Mouse (Mus musculus) cortical plate, adult 2 months (tissue): Measurements from ENCODE around the gene Zfp410. TPM values are rescaled to one million over a fixed set of nuclear protein-coding genes. Genes with fewer than 3 reads are reported as not detected.

Source experiments
- H3K27ac ChIP-seq: fragments of 200-500 bp; 2 replicates; pipeline ENCODE4 v1.5.1; 2012; ENCODE audit warnings: low read length, control low read depth, inconsistent platforms; ENCODE audit not compliant: insufficient read depth
- H3K4me1 ChIP-seq: fragments of 200-500 bp; 2 replicates; pipeline ENCODE4 v1.6.1; 2011; ENCODE audit warnings: low read length; ENCODE audit not compliant: control insufficient read depth, insufficient read depth
- H3K4me3 ChIP-seq: fragments of 200-500 bp; 2 replicates; pipeline ENCODE4 v1.5.1; 2011; ENCODE audit warnings: mild to moderate bottlenecking, low read length, control low read depth; ENCODE audit not compliant: insufficient read depth
- CTCF ChIP-seq: fragments of 200-500 bp; IDR thresholded peaks from 2 replicates; pipeline ENCODE4 v1.5.1; 2011; ENCODE audit warnings: mild to moderate bottlenecking, control low read depth, low read length; ENCODE audit not compliant: insufficient read depth; ENCODE audit errors: extremely low read depth
- POLR2A ChIP-seq: fragments of 200-500 bp; IDR thresholded peaks from 2 replicates; pipeline ENCODE4 v1.6.1; 2011; ENCODE audit warnings: mild to moderate bottlenecking, low read length, control low read depth; ENCODE audit not compliant: insufficient read depth; ENCODE audit errors: extremely low read depth
- polyA plus RNA-seq: library from polyadenylated mRNA; depleted of rRNA; stranded (reverse); fragments of >200 nt; gene quantifications from 2 replicates; pipeline ENCODE4 v1.2.3, GENCODE M21; 2012; rRNA removed

Gene Zfp410
- polyA plus RNA-seq: 36.0 and 36.4 TPM in 2 replicates

- TF ChIP-seq CTCF (no peak), POLR2A (peak; percentile 53)
- Histone ChIP-seq H3K27ac (peak within 1 kb of the TSS; percentile 91), H3K4me3 (peak within 1 kb of the TSS; percentile 67), H3K4me1 (peaks cover 1% of the 10 kb centered on the region; the same call in 1 of the 2 replicates)
Measured at GRCm38 (mm10) chr12:84316721-84317621, at the start of gene Zfp410. Gene Zfp410, plus strand, starts transcription at chr12:84316852.

GRCm38 (mm10) chr12:84267264-84267663 is 49.4 kb upstream of the Zfp410 start:
- TF ChIP-seq CTCF (no peak), POLR2A (no peak)
- no peaks in the 10 kb centered on the region for H3K4me1 ChIP-seq
- no peak overlapping the region for H3K27ac ChIP-seq
- H3K4me3 ChIP-seq: no peak overlapping the region

- TF ChIP-seq POLR2A (no peak), CTCF (no peak)
- no peak overlapping the region for H3K4me3 ChIP-seq
- H3K27ac ChIP-seq: no peak overlapping the region
- no peaks in the 10 kb centered on the region for H3K4me1 ChIP-seq
Measured at GRCm38 (mm10) chr12:84273366-84273765, 43.3 kb upstream of the Zfp410 start.

GRCm38 (mm10) chr12:84275288-84275687 is 41.4 kb upstream of the Zfp410 start:
- no peak overlapping the region for H3K27ac ChIP-seq
- no peak overlapping the region for H3K4me3 ChIP-seq
- TF ChIP-seq POLR2A (no peak), CTCF (no peak)
- no peaks in the 10 kb centered on the region for H3K4me1 ChIP-seq

- TF ChIP-seq CTCF: no peak
- TF ChIP-seq POLR2A: no peak
- Histone ChIP-seq H3K4me3 (no peak overlapping the region), H3K27ac (no peak overlapping the region), H3K4me1 (no peaks in the 10 kb centered on the region)
Measured at GRCm38 (mm10) chr12:84276288-84276687, 40.4 kb upstream of the Zfp410 start.

GRCm38 (mm10) chr12:84276799-84277198 is 39.9 kb upstream of the Zfp410 start:
- no peak for TF ChIP-seq CTCF
- H3K4me3 ChIP-seq: no peak overlapping the region
- H3K27ac ChIP-seq: no peak overlapping the region
- no peaks in the 10 kb centered on the region for H3K4me1 ChIP-seq

GRCm38 (mm10) chr12:84277832-84278231 is 38.8 kb upstream of the Zfp410 start:
- no peaks in the 10 kb centered on the region for H3K4me1 ChIP-seq
- TF ChIP-seq POLR2A (no peak), CTCF (0 out of 2 replicates have a peak, but pooled peaks have one; percentile 3)

GRCm38 (mm10) chr12:84278901-84279300 is 37.8 kb upstream of the Zfp410 start:
- Histone ChIP-seq H3K27ac (no peak overlapping the region), H3K4me1 (no peaks in the 10 kb centered on the region), H3K4me3 (no peak overlapping the region)
- TF ChIP-seq CTCF (no peak), POLR2A (no peak)

More at GRCm38 (mm10) chr12:84277832-84278231, 38.8 kb upstream of the Zfp410 start:
- Histone ChIP-seq H3K4me3 (no peak overlapping the region), H3K27ac (no peak overlapping the region)

- TF ChIP-seq CTCF: no peak
- TF ChIP-seq POLR2A: no peak
- H3K4me3 ChIP-seq: peak overlapping the region; percentile 54; the same call in 1 of the 2 replicates
Measured at GRCm38 (mm10) chr12:84284391-84284790, 32.3 kb upstream of the Zfp410 start.

GRCm38 (mm10) chr12:84284885-84285592 is 31.6 kb upstream of the Zfp410 start, which contains the start of gene Ptgr2:
Gene Ptgr2, plus strand, starts transcription at chr12:84285232.
- Histone ChIP-seq H3K27ac (0 out of 2 replicates have a peak within 1 kb of the TSS, but pooled peaks have one; percentile 15), H3K4me3 (peak within 1 kb of the TSS; percentile 54), H3K4me1 (peaks cover 3% of the 10 kb centered on the region; the same call in 1 of the 2 replicates)
- TF ChIP-seq CTCF (no peak), POLR2A (peak; percentile 74)

More at GRCm38 (mm10) chr12:84284391-84284790, 32.3 kb upstream of the Zfp410 start:
- Histone ChIP-seq H3K4me1 (peaks cover 3% of the 10 kb centered on the region; the same call in 1 of the 2 replicates), H3K27ac (no peak overlapping the region)
